Mouse (Mus musculus) erythroblast, embryonic 14.5 days (primary cell): ENCODE results near the gene Fam83g.
"Not testable (repeated sequence)": the region's sequence is repeated elsewhere in the genome, so short reads cannot be mapped to it uniquely, and the experiment has no call there.

Experiments used
- GATA1 ChIP-seq: IDR thresholded peaks from 2 replicates; pipeline ENCODE4 v1.6.1; 2012; ENCODE audit warnings: low read length, inconsistent platforms, mixed read lengths
- TAL1 ChIP-seq: IDR thresholded peaks from 3 replicates; pipeline ENCODE4 v1.6.1; 2012; ENCODE audit warnings: low read length, inconsistent platforms, mixed read lengths

DNA sequence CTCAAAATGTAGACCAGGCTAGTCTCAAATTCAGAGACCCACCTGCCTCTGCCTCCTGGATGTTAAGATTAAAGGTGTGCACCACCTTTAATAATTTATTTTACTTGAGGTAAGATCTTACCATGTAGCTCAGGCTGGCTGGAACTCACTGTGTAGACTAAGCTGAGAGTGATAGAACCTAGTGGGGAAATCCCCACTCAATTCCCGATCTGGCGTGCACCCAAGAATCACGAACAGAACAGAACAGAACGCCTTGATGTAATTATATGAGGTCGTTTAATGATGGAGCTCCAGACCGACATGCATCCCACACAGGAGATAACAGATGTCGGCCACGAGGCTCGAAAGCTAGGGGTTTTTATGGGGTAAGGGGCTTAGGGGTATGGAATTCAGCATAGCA lies 43.3 kb upstream of the Fam83g start:
- not testable (repeated sequence) for TF ChIP-seq TAL1, GATA1
